Mouse (Mus musculus) forebrain, embryonic 11.5 days (tissue): ENCODE results near the gene Sorl1. TPM values are rescaled to one million over a fixed set of nuclear protein-coding genes. Genes with fewer than 3 reads are reported as not detected.

Source experiments
- ATAC-seq: fragments of 200-750 bp; cut with Nextera tagmentation; replicated peaks from 2 replicates; pipeline ENCODE4 v1.8.0; 2017; ENCODE audit warnings: moderate TSS enrichment; ENCODE audit not compliant: low FRiP score
- DNase-seq: peaks from one replicate; pipeline ENCODE4 v3.0.0-alpha.2; 2017; ENCODE audit warnings: low spot score
- H3K27ac ChIP-seq: fragments of 300-500 bp; sonication (generic); 2 replicates; pipeline ENCODE4 v1.5.1; 2014; ENCODE audit warnings: low read depth, low read length
- H3K27me3 ChIP-seq: fragments of 300-500 bp; sonication (generic); 2 replicates; pipeline ENCODE4 v1.6.1; 2014; ENCODE audit warnings: mild to moderate bottlenecking, low read length, mixed read lengths; ENCODE audit not compliant: control insufficient read depth, insufficient read depth
- H3K36me3 ChIP-seq: fragments of 300-500 bp; sonication (generic); 2 replicates; pipeline ENCODE4 v1.6.1; 2014; ENCODE audit warnings: mild to moderate bottlenecking, low read length, moderate library complexity, mixed read lengths; ENCODE audit not compliant: control insufficient read depth, insufficient read depth
- H3K4me1 ChIP-seq: fragments of 300-500 bp; sonication (generic); replicated peaks from 2 replicates; pipeline ENCODE4 v1.6.1; 2014; ENCODE audit warnings: low read length, mixed read lengths; ENCODE audit not compliant: control insufficient read depth, insufficient read depth
- H3K4me2 ChIP-seq: fragments of 300-500 bp; sonication (generic); 2 replicates; pipeline ENCODE4 v1.6.1; 2014; ENCODE audit warnings: low read depth, mild to moderate bottlenecking, low read length, moderate library complexity, mixed read lengths; ENCODE audit not compliant: severe bottlenecking
- H3K4me3 ChIP-seq: fragments of 300-500 bp; sonication (generic); 2 replicates; pipeline ENCODE4 v1.5.1; 2014; ENCODE audit warnings: low read depth, low read length
- H3K9ac ChIP-seq: fragments of 300-500 bp; sonication (generic); 2 replicates; pipeline ENCODE4 v1.6.1; 2014; ENCODE audit warnings: low read length
- H3K9me3 ChIP-seq: fragments of 300-500 bp; sonication (generic); 2 replicates; pipeline ENCODE4 v1.6.1; 2016; ENCODE audit warnings: low read length, mixed read lengths; ENCODE audit not compliant: control insufficient read depth
- WGBS: fragments of 180-500 bp; shearing (Covaris S2); extraction: QIAGEN DNeasy Blood & Tissue Kit; methylation state at CpG from one replicate; pipeline ENCODE4 v1.1.7; 2014; 5-methylcytosine and 5-hydroxymethylcytosine counted together
- polyA plus RNA-seq: library from polyadenylated mRNA; unstranded; fragments of >200 nt; fragmentation: Nextera tagmentation; extraction: Ambion mirVana; gene quantifications from 2 replicates; pipeline ENCODE4 v1.2.1, GENCODE M21; 2014

The Sorl1 gene
- polyA plus RNA-seq, 1 experiment from 2014 or later: 8.1 TPM

- ATAC-seq: no peak
- no peaks in the 10 kb centered on the region for H3K9me3 ChIP-seq
- 98% methylated on average over 2 of the region's 2 CpGs for WGBS
- H3K27ac ChIP-seq: no peak overlapping the region
- no peaks in the 10 kb centered on the region for H3K4me1 ChIP-seq
- no peaks in the 10 kb centered on the region for H3K27me3 ChIP-seq
- no peak overlapping the region for H3K4me2 ChIP-seq
- no peak overlapping the region for H3K9ac ChIP-seq
- no peak overlapping the region for H3K4me3 ChIP-seq
- no peak for DNase-seq
- H3K36me3 ChIP-seq: no peaks in the 10 kb centered on the region
Observed at GRCm38 (mm10) chr9:42092749-42093148, 31.3 kb downstream of the Sorl1 start.

DNA sequence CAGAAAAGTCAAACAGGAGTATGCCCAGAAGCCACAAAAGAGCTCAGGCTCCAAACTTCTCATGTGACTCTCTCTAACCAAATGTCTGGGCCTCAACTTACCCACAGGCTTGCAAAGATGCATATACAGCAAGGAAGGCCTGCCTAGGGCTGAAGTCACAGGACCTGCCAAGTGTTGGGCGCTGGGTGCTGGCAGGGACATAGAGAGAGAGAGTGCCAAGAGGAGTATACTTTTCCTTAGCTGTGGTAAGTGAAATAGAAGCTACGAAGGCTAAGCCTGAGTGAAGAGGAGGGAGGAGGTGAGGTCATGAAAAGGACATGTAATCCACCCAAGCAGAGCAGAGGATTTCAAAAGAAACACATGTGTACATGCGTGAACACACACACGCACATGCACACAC, 32.5 kb downstream of the Sorl1 start:
- H3K27me3 ChIP-seq: no peaks in the 10 kb centered on the region
- H3K9me3 ChIP-seq: no peaks in the 10 kb centered on the region
- H3K4me1 ChIP-seq: no peaks in the 10 kb centered on the region
- 94% methylated on average over 4 of the region's 4 CpGs for WGBS
- DNase-seq (no peak), ATAC-seq (no peak)
- no peak overlapping the region for H3K9ac ChIP-seq
- H3K36me3 ChIP-seq: no peaks in the 10 kb centered on the region
- no peak overlapping the region for H3K4me2 ChIP-seq
- H3K4me3 ChIP-seq: no peak overlapping the region
- H3K27ac ChIP-seq: no peak overlapping the region

- no peak for ATAC-seq
- H3K36me3 ChIP-seq: no peaks in the 10 kb centered on the region
- no peak overlapping the region for H3K27ac ChIP-seq
- H3K9me3 ChIP-seq: no peaks in the 10 kb centered on the region
- H3K4me1 ChIP-seq: no peaks in the 10 kb centered on the region
- 90% methylated on average over 4 of the region's 4 CpGs for WGBS
- no peak overlapping the region for H3K9ac ChIP-seq
- H3K4me3 ChIP-seq: no peak overlapping the region
- H3K27me3 ChIP-seq: no peaks in the 10 kb centered on the region
- no peak for DNase-seq
- H3K4me2 ChIP-seq: no peak overlapping the region
Observed at GRCm38 (mm10) chr9:42087921-42088320, 36.2 kb downstream of the Sorl1 start.

DNA sequence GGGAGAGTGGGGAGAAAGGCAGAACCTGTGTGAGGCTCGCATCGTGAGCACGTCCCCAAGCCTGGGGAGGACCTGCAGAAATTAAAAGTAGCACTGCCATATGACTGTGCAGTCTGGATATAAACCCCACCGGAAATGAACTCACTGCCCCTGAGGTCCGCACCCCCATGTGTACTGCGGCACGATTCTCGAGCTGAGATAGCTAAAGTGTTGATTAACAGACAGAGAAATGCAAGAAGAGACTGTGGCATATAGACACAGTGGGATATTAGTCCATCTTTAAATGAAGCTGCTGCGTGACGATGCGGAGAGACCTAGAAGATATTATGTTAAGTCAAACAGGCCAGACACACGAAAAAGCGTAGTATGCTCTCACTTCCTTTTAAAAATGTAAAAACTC, 38.1 kb downstream of the Sorl1 start:
- no peak for DNase-seq
- Histone ChIP-seq H3K9ac (no peak overlapping the region), H3K27me3 (no peaks in the 10 kb centered on the region), H3K4me3 (no peak overlapping the region), H3K4me1 (no peaks in the 10 kb centered on the region), H3K4me2 (no peak overlapping the region), H3K9me3 (no peaks in the 10 kb centered on the region), H3K36me3 (no peaks in the 10 kb centered on the region), H3K27ac (no peak overlapping the region)
- no peak for ATAC-seq
- 96% methylated on average over 13 of the region's 13 CpGs for WGBS

DNA sequence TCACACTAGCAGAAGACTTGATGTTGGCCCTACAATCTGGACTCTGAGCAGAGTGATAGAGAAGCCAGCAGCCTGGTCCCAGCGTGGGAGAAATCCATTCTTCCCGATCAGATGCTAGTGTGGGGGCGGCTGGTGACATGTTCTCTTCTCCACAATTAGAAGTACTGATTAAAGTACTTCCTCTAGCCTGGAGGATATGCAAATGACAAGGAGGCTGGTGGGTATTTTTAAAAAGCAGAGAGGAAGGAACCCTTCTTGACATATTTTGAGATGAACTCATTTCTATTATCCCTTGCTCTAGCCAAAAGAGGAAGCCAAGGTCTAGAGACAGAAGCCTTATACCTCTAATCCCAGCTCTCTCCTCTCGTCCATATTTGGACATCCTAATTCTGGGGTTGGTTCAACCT, 40.4 kb downstream of the Sorl1 start:
- Histone ChIP-seq H3K9ac (no peak overlapping the region), H3K36me3 (no peaks in the 10 kb centered on the region), H3K9me3 (no peaks in the 10 kb centered on the region), H3K4me3 (no peak overlapping the region), H3K27ac (no peak overlapping the region), H3K4me1 (no peaks in the 10 kb centered on the region), H3K4me2 (no peak overlapping the region), H3K27me3 (no peaks in the 10 kb centered on the region)
- ATAC-seq (no peak), DNase-seq (no peak)
- 91% methylated on average over 4 of the region's 4 CpGs for WGBS

DNA sequence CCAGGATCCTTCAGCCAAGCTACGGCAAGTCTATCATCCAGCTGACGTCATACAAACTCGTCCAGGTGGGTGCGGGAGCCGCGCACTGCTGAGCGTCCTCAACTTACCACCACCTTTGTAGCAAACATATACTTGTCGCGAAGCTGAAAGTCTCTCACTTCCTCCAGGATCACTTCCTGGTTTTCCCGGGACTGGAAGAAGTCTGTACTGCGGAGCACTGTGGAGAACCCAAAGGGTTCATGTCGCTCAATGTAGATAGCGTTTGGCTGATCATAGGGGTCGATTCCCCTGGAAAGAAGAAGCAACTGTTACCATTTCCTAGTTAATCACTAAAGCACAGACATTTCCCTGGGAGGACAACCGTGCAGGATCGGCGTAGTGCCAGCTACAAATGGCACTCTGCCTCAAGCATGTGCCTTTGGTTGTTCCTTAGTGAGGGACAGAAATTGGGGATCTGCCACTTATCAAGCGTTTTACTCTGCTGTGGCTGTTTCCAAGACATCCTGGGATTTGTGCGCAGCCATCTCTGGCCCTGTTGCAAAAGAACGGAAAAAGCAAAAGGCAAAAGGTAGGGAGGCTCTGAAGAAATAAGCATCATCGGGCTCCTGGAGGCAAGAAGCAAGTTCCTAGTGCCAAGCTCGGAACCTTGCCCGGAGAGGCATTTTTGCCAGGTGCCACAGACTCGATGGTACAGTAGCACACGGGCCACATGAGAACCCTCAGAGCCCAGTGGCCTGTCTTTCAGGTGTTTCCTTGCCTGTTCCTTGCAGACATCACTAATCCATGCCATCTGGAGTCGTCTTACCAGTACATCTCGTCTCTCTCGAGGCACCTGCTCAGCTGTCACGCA, 42.2 kb downstream of the Sorl1 start:
- Histone ChIP-seq H3K4me3 (no peak overlapping the region), H3K27me3 (no peaks in the 10 kb centered on the region), H3K36me3 (no peaks in the 10 kb centered on the region), H3K9ac (no peak overlapping the region), H3K4me2 (no peak overlapping the region), H3K27ac (no peak overlapping the region), H3K4me1 (no peaks in the 10 kb centered on the region), H3K9me3 (peaks cover 2% of the 10 kb centered on the region; the same call in 1 of the 2 replicates)
- DNase-seq (no peak), ATAC-seq (no peak)
- WGBS: 92% methylated on average over 29 of the region's 29 CpGs

DNA sequence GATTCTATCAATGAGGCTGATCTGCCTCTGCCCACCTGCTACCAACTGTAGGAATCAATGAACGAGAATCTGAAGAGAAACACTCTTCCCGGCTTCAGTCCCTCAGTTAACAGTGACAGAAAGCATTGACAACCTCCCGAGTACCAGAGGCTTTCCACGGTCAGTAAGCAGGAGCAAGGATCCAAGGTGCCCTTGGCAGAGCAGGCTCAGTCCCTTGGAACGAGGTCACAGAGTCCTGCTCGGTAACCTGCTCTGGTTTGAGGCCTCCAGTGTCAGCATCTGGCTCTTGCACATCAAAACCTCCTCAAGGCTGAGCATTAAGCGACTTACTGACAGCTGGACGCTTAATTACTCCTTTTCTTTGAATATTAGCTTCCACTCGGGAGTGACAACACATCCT, 43.4 kb downstream of the Sorl1 start:
- Histone ChIP-seq H3K4me3 (no peak overlapping the region), H3K4me1 (no peaks in the 10 kb centered on the region), H3K36me3 (no peaks in the 10 kb centered on the region), H3K9ac (no peak overlapping the region), H3K27me3 (no peaks in the 10 kb centered on the region), H3K27ac (no peak overlapping the region), H3K4me2 (no peak overlapping the region), H3K9me3 (peaks cover 2% of the 10 kb centered on the region; the same call in 1 of the 2 replicates)
- DNase-seq (no peak), ATAC-seq (no peak)
- WGBS: 78% methylated on average over 9 of the region's 9 CpGs

- no peak for ATAC-seq
- Histone ChIP-seq H3K4me1 (no peaks in the 10 kb centered on the region), H3K27ac (no peak overlapping the region), H3K9ac (no peak overlapping the region), H3K9me3 (peaks cover 2% of the 10 kb centered on the region; the same call in 1 of the 2 replicates), H3K4me3 (no peak overlapping the region), H3K27me3 (no peaks in the 10 kb centered on the region), H3K4me2 (no peak overlapping the region), H3K36me3 (no peaks in the 10 kb centered on the region)
- no peak for DNase-seq
- 87% methylated on average over 16 of the region's 16 CpGs for WGBS
Observed at GRCm38 (mm10) chr9:42077112-42077845, 46.8 kb downstream of the Sorl1 start.
